Mouse (Mus musculus): Measurements from ENCODE around the gene Mob3a. TPM values are rescaled to one million over a fixed set of nuclear protein-coding genes. Genes with fewer than 3 reads are reported as not detected.

The Mob3a gene
- polyA plus RNA-seq, 1 experiment from 2014 or later, result 17.3 TPM

DNA sequence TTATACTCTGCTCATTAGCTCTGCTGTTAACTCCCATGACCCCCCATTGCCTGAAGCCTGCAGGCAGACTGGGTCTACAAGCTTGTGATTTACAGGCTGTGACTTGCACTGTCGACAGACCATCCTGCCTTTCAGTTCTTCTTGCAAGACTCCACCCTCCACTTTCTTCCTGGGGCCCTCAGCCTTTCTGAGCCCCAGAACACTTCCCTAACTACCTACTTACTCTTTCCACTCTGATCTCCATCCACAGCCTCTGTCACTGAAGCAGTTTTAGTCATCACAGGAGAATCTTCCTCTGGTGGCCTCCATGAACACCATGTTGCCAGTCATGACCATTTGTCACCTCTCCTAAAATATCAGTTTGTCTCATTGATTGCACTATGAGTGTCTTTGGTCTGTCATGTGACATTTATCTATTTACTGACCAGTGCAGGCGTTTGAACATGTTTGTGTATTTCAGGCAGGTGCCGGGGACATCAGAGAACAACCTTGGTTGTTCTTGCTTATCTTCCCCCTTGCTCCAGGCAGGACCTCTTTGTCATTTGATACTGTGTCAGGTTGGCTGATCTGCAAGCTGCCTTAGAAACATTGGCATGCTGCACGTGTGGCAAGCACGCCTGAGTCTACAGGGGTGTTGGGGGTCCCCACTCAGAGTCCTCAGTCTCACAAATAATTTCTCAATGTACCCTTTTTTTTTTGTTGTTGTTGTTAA is 38.1 kb downstream of the Mob3a start:
- no peak for TF ChIP-seq CTCF (IDR thresholded peaks at IDR 0.05; ENCODE audit: low read depth)
- no peak; the same call in 1 of the 2 replicates for TF ChIP-seq EP300 (IDR thresholded peaks at IDR 0.05; ENCODE audit: low read depth)
- DNase-seq, result no peak
- Histone ChIP-seq H3K9me3 (ENCODE audit: low read length) (no peaks in the 10 kb centered on the region), H3K27ac (ENCODE audit: low read depth) (peak overlapping the region; percentile 93), H3K4me3 (ENCODE audit: low read depth, low read length) (no peak overlapping the region), H3K4me1 (ENCODE audit: insufficient read depth) (peaks cover 40% of the 10 kb centered on the region), H3K9ac (replicated peaks) (peak overlapping the region; percentile 2; the same call in 1 of the 2 replicates), H3K36me3 (replicated peaks; ENCODE audit: insufficient read depth, low read length) (peaks cover 30% of the 10 kb centered on the region), H3K27me3 (ENCODE audit: insufficient read depth, low read length) (no peaks in the 10 kb centered on the region), H3K4me2 (ENCODE audit: low read depth, low read length) (no peak overlapping the region)
- ATAC-seq, result peak; percentile 43
- 23% methylated on average over 5 of the region's 5 CpGs for WGBS (ENCODE audit: insufficient replicate concordance)

DNA sequence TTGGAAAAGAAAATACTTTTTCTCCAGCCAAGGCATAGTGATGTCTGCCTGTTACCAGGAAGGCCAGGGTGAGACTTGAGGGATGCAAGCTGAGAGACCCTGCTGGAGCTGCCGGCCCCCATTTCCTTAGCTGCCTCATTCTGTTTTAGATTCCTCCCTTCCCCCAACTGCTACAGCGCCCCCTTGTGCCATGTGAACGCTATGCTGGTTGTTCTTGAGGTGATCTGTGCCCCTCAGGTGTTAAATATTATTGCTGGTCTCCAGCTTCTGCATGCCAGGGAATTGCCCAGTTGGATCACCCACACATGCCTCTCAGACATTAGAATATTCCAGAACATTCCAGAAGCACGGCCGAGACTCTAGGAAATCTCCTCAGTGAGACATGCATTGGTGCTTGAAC is 40.6 kb downstream of the Mob3a start:
- Histone ChIP-seq H3K4me1 (ENCODE audit: insufficient read depth) (peaks cover 52% of the 10 kb centered on the region), H3K4me3 (ENCODE audit: low read depth, low read length) (no peak overlapping the region), H3K36me3 (replicated peaks; ENCODE audit: insufficient read depth, low read length) (peaks cover 5% of the 10 kb centered on the region; the same call in 1 of the 2 replicates), H3K9me3 (ENCODE audit: low read length) (no peaks in the 10 kb centered on the region), H3K27me3 (ENCODE audit: insufficient read depth, low read length) (no peaks in the 10 kb centered on the region), H3K27ac (ENCODE audit: low read depth) (no peak overlapping the region), H3K4me2 (ENCODE audit: low read depth, low read length) (no peak overlapping the region), H3K9ac (replicated peaks) (no peak overlapping the region)
- ATAC-seq (no peak), DNase-seq (peak; percentile 81)
- TF ChIP-seq CTCF (IDR thresholded peaks at IDR 0.05; ENCODE audit: low read depth), result peak; percentile 88
- TF ChIP-seq EP300 (IDR thresholded peaks at IDR 0.05; ENCODE audit: low read depth), result no peak
- 34% methylated on average over 5 of the region's 5 CpGs for WGBS (ENCODE audit: insufficient replicate concordance)

- no peak overlapping the region for H3K9ac ChIP-seq (replicated peaks)
- H3K36me3 ChIP-seq (replicated peaks; ENCODE audit: insufficient read depth, low read length), result no peaks in the 10 kb centered on the region
- no peak for ATAC-seq
- H3K4me2 ChIP-seq (ENCODE audit: low read depth, low read length), result peak overlapping the region; percentile 65
- DNase-seq, result peak; percentile 83
- H3K9me3 ChIP-seq (ENCODE audit: low read length), result no peaks in the 10 kb centered on the region
- peaks cover 45% of the 10 kb centered on the region for H3K4me1 ChIP-seq (ENCODE audit: insufficient read depth)
- H3K27me3 ChIP-seq (ENCODE audit: insufficient read depth, low read length), result no peaks in the 10 kb centered on the region
- 14% methylated on average over 10 of the region's 10 CpGs for WGBS (ENCODE audit: insufficient replicate concordance)
- TF ChIP-seq EP300 (IDR thresholded peaks at IDR 0.05; ENCODE audit: low read depth), result no peak
- peak; percentile 83 for TF ChIP-seq CTCF (IDR thresholded peaks at IDR 0.05; ENCODE audit: low read depth)
- H3K4me3 ChIP-seq (ENCODE audit: low read depth, low read length), result peak overlapping the region; percentile 11; the same call in 1 of the 2 replicates
- peak overlapping the region; percentile 67 for H3K27ac ChIP-seq (ENCODE audit: low read depth)
Measured at GRCm38 (mm10) chr10:80659213-80659612, 42.6 kb downstream of the Mob3a start.

DNA sequence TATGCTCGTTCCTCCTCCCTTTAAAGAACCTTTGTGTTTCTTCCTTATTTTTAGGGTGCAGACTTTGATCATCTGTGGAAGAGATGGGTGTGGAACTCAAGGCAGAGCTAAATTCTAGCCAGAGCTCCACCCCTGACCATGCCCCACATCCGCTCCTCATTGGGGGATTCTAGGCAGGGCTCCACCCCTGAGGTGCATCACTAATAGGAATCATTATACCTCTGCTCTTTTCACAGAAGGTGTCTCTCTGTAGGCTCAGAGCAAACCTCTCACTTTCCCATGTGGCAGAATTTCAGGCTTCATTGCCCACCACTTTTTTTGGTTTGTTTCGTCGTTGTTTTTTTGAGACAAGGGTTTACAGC is 43.0 kb downstream of the Mob3a start:
- ATAC-seq (0 out of 2 replicates have a peak, but pooled peaks have one; percentile 18), DNase-seq (no peak)
- no peak overlapping the region; the same call in 1 of the 2 replicates for H3K4me3 ChIP-seq (ENCODE audit: low read depth, low read length)
- no peaks in the 10 kb centered on the region for H3K9me3 ChIP-seq (ENCODE audit: low read length)
- peak overlapping the region; percentile 67 for H3K27ac ChIP-seq (ENCODE audit: low read depth)
- 0 out of 2 replicates have a peak overlapping the region, but pooled peaks have one; percentile 1 for H3K9ac ChIP-seq (replicated peaks)
- no peaks in the 10 kb centered on the region for H3K27me3 ChIP-seq (ENCODE audit: insufficient read depth, low read length)
- peak overlapping the region; percentile 65 for H3K4me2 ChIP-seq (ENCODE audit: low read depth, low read length)
- H3K36me3 ChIP-seq (replicated peaks; ENCODE audit: insufficient read depth, low read length), result no peaks in the 10 kb centered on the region
- peaks cover 41% of the 10 kb centered on the region for H3K4me1 ChIP-seq (ENCODE audit: insufficient read depth)
- TF ChIP-seq CTCF (IDR thresholded peaks at IDR 0.05; ENCODE audit: low read depth) (no peak), EP300 (IDR thresholded peaks at IDR 0.05; ENCODE audit: low read depth) (no peak)
- 47% methylated on average over 4 of the region's 4 CpGs for WGBS (ENCODE audit: insufficient replicate concordance)

- peaks cover 36% of the 10 kb centered on the region for H3K4me1 ChIP-seq (ENCODE audit: insufficient read depth)
- WGBS (ENCODE audit: insufficient replicate concordance), result 72% methylated on average over 14 of the region's 14 CpGs
- no peak overlapping the region for H3K4me3 ChIP-seq (ENCODE audit: low read depth, low read length)
- H3K4me2 ChIP-seq (ENCODE audit: low read depth, low read length), result peak overlapping the region; percentile 65
- DNase-seq, result no peak
- no peak for ATAC-seq
- H3K27me3 ChIP-seq (ENCODE audit: insufficient read depth, low read length), result no peaks in the 10 kb centered on the region
- no peaks in the 10 kb centered on the region for H3K36me3 ChIP-seq (replicated peaks; ENCODE audit: insufficient read depth, low read length)
- H3K9ac ChIP-seq (replicated peaks), result 0 out of 2 replicates have a peak overlapping the region, but pooled peaks have one; percentile 1
- no peaks in the 10 kb centered on the region for H3K9me3 ChIP-seq (ENCODE audit: low read length)
- no peak for TF ChIP-seq CTCF (IDR thresholded peaks at IDR 0.05; ENCODE audit: low read depth)
- no peak for TF ChIP-seq EP300 (IDR thresholded peaks at IDR 0.05; ENCODE audit: low read depth)
- 0 out of 2 replicates have a peak overlapping the region, but pooled peaks have one; percentile 22 for H3K27ac ChIP-seq (ENCODE audit: low read depth)
Measured at GRCm38 (mm10) chr10:80658194-80658840, 43.5 kb downstream of the Mob3a start.
